Mouse (Mus musculus) myocyte (in vitro differentiated cells): ENCODE measurements around the gene Zfp324.

Experiments used
- E2F4 ChIP-seq: IDR thresholded peaks from one replicate; pipeline ENCODE4 v1.6.1; 2011; ENCODE audit warnings: mild to moderate bottlenecking, control low read depth, moderate library complexity; ENCODE audit not compliant: insufficient read depth
- MYOG ChIP-seq, 3 experiments: IDR thresholded peaks; one replicate each; pipeline ENCODE4 v1.6.1; 2011; ENCODE audit warnings: control low read depth in 2 of 3, low read depth in 2 of 3, mild to moderate bottlenecking in 2 of 3; ENCODE audit not compliant: insufficient read length in 2 of 3, control insufficient read depth in 1 of 3, insufficient read depth in 1 of 3
- POLR2A ChIP-seq: IDR thresholded peaks from one replicate; pipeline ENCODE4 v1.6.1; 2011; ENCODE audit warnings: low read depth, mild to moderate bottlenecking, control low read depth, moderate library complexity; ENCODE audit not compliant: insufficient read length
- SRF ChIP-seq: IDR thresholded peaks from one replicate; pipeline ENCODE4 v1.6.1; 2011; ENCODE audit warnings: low read depth; ENCODE audit not compliant: control insufficient read depth, insufficient read length
- TCF12 ChIP-seq: IDR thresholded peaks from one replicate; pipeline ENCODE4 v1.6.1; 2011; ENCODE audit warnings: mild to moderate bottlenecking, control low read depth; ENCODE audit not compliant: poor library complexity, insufficient read depth, severe bottlenecking
- USF1 ChIP-seq: IDR thresholded peaks from one replicate; pipeline ENCODE4 v1.6.1; 2011; ENCODE audit warnings: low read depth, mild to moderate bottlenecking, control low read depth, moderate library complexity

DNA sequence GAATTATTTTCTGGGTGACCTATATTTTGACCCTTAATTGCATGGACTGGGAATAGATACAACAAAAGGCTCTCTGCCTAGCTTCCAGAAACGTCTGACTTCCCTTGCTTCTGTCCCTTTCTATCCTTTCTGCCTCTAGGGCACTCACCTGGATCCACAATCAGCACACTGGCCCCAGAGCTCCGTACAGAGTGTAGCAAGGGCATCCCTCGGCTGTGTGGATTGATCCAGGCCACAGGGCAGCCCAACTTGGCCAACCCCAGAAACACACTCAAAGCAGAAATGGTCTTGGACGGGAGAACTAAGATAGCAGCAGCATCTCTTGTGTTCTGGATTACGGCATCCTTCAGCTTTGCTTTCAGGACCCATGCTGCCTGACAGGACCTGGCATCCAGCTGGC is 31.6 kb downstream of the Zfp324 start:
- TF ChIP-seq POLR2A: no peak
- no peak for TF ChIP-seq MYOG (IDR thresholded peaks at IDR 0.05; ENCODE audit: control insufficient read depth in 1 of 3, insufficient read depth in 1 of 3, insufficient read length in 2 of 3, low read depth in 2 of 3)
- TF ChIP-seq USF1: no peak
- TF ChIP-seq TCF12: no peak
- no peak for TF ChIP-seq E2F4
- no peak for TF ChIP-seq SRF
